Mouse (Mus musculus): Measurements from ENCODE around the gene Rsu1. TPM values are rescaled to one million over a fixed set of nuclear protein-coding genes. Genes with fewer than 3 reads are reported as not detected.
A peak's percentile ranks its signal among the peaks of the same experiment; 100 is the strongest.
"Not testable (repeated sequence)": the region's sequence is repeated elsewhere in the genome, so short reads cannot be mapped to it uniquely, and the experiment has no call there.

Gene Rsu1
- polyA plus RNA-seq, 1 experiment, result 81.5 TPM

DNA sequence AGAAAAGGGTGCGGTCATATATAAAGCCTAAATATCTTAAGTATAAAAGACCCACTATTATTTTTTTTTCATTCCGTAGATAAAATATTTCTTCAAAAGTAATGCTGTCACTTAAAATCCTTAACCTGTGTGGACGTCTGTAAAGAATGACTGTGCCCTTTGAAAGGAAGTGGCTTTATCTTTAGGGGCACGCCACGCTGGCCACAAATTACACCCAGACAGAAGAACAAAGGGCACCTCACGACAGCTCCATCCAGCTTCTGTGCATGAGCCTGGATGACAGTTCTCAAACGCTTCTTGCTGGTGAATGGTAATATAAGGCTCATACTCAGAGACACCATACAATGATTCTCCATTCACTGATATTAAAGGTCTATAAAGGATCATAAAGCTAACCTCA, 75.7 kb downstream of the Rsu1 start:
- Histone ChIP-seq H3K36me3 (ENCODE audit: control insufficient read depth, insufficient read depth) (no peaks in the 10 kb centered on the region), H3K4me2 (ENCODE audit: low read depth) (no peak overlapping the region), H3ac (ENCODE audit: control insufficient read depth, insufficient read length) (no peak overlapping the region), H3K79me2 (ENCODE audit: control insufficient read depth, insufficient read depth) (no peaks in the 10 kb centered on the region), H3K27me3 (ENCODE audit: control insufficient read depth, insufficient read depth, insufficient read length) (no peaks in the 10 kb centered on the region), H3K4me3 (no peak overlapping the region)
- TF ChIP-seq USF1 (IDR thresholded peaks at IDR 0.05; ENCODE audit: low read depth), result no peak
- TF ChIP-seq MYOD1 (IDR thresholded peaks at IDR 0.05; ENCODE audit: control insufficient read depth in 1 of 3, insufficient read length in 2 of 3, low read depth in 2 of 3), result no peak
- TF ChIP-seq CEBPB (IDR thresholded peaks at IDR 0.05; ENCODE audit: insufficient read depth, poor library complexity, severe bottlenecking), result no peak
- no peak for TF ChIP-seq POLR2AphosphoS2 (IDR thresholded peaks at IDR 0.05; ENCODE audit: insufficient read length, low read depth)

DNA sequence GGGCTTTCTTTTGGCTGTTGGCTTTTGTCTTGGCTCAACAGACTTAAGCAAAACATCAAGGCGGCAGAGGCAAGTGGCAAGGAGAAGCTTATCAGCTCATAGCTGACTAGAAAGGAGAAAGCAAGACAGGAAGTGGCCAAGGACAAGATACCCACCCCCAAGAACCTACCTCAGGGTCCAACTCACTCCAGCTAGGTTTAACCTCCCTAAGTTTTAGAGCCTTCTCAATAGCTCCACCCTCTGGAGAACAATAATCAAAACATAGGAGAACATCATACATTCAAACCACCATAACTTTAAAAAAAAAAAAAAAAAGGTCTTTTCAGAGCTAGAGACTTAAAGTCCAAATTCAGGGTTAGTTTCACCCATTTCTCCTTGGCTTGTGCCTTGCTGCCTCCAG, 79.1 kb downstream of the Rsu1 start:
- Histone ChIP-seq H3K4me3 (no peak overlapping the region), H3ac (ENCODE audit: control insufficient read depth, insufficient read length) (no peak overlapping the region)
- no peak for TF ChIP-seq REST (IDR thresholded peaks at IDR 0.05; ENCODE audit: insufficient read depth, insufficient read length)
- no peak for TF ChIP-seq MAX (IDR thresholded peaks at IDR 0.05; ENCODE audit: low read depth)
- no peak for TF ChIP-seq MYOD1 (IDR thresholded peaks at IDR 0.05; ENCODE audit: control insufficient read depth in 1 of 3, insufficient read length in 2 of 3, low read depth in 2 of 3)
- TF ChIP-seq POLR2AphosphoS2 (IDR thresholded peaks at IDR 0.05; ENCODE audit: insufficient read length, low read depth), result no peak
- no peak for TF ChIP-seq POLR2A (IDR thresholded peaks at IDR 0.05; ENCODE audit: insufficient read length, low read depth)
- no peak for TF ChIP-seq MYOG (IDR thresholded peaks at IDR 0.05; ENCODE audit: control insufficient read depth in 1 of 3, insufficient read depth in 1 of 3, insufficient read length in 2 of 3, low read depth in 2 of 3)
- no peak for TF ChIP-seq E2F4 (IDR thresholded peaks at IDR 0.05; ENCODE audit: insufficient read depth)
- TF ChIP-seq TCF3 (IDR thresholded peaks at IDR 0.05; ENCODE audit: insufficient read length, low read depth), result no peak
- no peak for TF ChIP-seq USF1 (IDR thresholded peaks at IDR 0.05; ENCODE audit: low read depth)
- no peak for TF ChIP-seq TCF12 (IDR thresholded peaks at IDR 0.05; ENCODE audit: insufficient read depth, poor library complexity, severe bottlenecking)
- no peak for TF ChIP-seq SRF (IDR thresholded peaks at IDR 0.05; ENCODE audit: control insufficient read depth, insufficient read length, low read depth)
- TF ChIP-seq CEBPB (IDR thresholded peaks at IDR 0.05; ENCODE audit: insufficient read depth, poor library complexity, severe bottlenecking), result no peak

DNA sequence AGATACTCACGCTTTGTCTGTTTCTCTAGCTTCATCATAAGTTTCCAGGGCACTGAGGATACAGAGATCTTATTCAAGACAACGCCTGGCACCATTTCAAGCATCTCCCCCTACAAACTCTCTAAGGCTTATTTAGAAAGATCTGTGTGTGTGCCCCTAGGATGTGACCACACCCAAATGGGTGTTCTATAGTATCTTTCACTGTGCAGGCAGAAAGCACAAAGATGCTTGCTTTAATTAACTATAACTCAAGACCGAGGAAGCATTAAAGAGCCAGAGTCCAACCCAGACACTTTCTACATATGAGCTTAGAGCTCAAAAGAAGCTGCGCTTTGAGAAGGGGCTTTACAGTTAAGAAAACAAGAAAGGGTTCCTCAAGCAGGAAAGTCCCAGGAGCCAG, 80.4 kb downstream of the Rsu1 start:
- H3K36me3 ChIP-seq (ENCODE audit: control insufficient read depth, insufficient read depth), result no peaks in the 10 kb centered on the region
- H3ac ChIP-seq (ENCODE audit: control insufficient read depth, insufficient read length), result no peak overlapping the region
- TF ChIP-seq TCF3 (IDR thresholded peaks at IDR 0.05; ENCODE audit: insufficient read length, low read depth), result no peak
- TF ChIP-seq USF1 (IDR thresholded peaks at IDR 0.05; ENCODE audit: low read depth), result no peak
- TF ChIP-seq MYOG (IDR thresholded peaks at IDR 0.05; ENCODE audit: control insufficient read depth in 1 of 3, insufficient read depth in 1 of 3, insufficient read length in 2 of 3, low read depth in 2 of 3), result no peak
- no peak for TF ChIP-seq POLR2A (IDR thresholded peaks at IDR 0.05; ENCODE audit: insufficient read length, low read depth)
- no peak for TF ChIP-seq MYOD1 (IDR thresholded peaks at IDR 0.05; ENCODE audit: control insufficient read depth in 1 of 3, insufficient read length in 2 of 3, low read depth in 2 of 3)
- no peak for TF ChIP-seq REST (IDR thresholded peaks at IDR 0.05; ENCODE audit: insufficient read depth, insufficient read length)
- no peak for TF ChIP-seq POLR2AphosphoS2 (IDR thresholded peaks at IDR 0.05; ENCODE audit: insufficient read length, low read depth)
- TF ChIP-seq MAX (IDR thresholded peaks at IDR 0.05; ENCODE audit: low read depth), result no peak
- no peak for TF ChIP-seq SRF (IDR thresholded peaks at IDR 0.05; ENCODE audit: control insufficient read depth, insufficient read length, low read depth)
- H3K4me2 ChIP-seq (ENCODE audit: low read depth), result no peak overlapping the region
- no peaks in the 10 kb centered on the region for H3K27me3 ChIP-seq (ENCODE audit: control insufficient read depth, insufficient read depth, insufficient read length)
- H3K79me2 ChIP-seq (ENCODE audit: control insufficient read depth, insufficient read depth), result no peaks in the 10 kb centered on the region
- no peak overlapping the region for H3K4me3 ChIP-seq

More for the DNA sequence above, 79.1 kb downstream of the Rsu1 start:
- no peaks in the 10 kb centered on the region for H3K27me3 ChIP-seq (ENCODE audit: control insufficient read depth, insufficient read depth, insufficient read length)
- H3K36me3 ChIP-seq (ENCODE audit: control insufficient read depth, insufficient read depth), result no peaks in the 10 kb centered on the region
- H3K79me2 ChIP-seq (ENCODE audit: control insufficient read depth, insufficient read depth), result no peaks in the 10 kb centered on the region
- H3K4me2 ChIP-seq (ENCODE audit: low read depth), result no peak overlapping the region

DNA sequence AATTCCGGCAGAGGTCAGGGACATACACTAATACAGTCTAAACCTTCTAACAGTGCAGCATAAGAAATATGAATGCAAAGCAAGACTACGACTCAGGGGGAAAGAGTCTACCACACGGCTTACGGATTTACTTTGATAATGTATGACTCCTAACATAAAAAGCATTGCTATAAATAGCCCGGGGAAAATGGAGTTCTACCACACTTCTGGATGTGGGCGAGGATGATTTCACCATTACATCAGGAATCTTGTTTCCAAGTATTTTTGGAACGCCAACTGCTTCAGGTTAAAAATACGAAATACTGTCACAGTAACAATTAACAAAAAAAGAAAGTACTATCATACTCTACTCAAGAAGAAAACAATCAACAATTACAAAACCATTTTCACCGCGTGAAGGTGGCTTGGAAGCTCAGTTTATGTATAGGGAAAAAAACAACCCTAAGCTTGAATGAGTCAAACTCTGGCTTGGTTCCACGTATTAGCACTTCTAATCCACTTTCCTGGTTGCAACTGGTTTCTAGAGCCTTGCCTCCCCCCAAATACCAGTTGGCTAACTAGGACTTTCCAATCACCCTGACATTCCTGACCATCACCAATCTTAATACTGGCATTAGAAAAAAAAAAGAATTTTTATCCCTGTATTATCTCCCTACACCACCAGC, 82.3 kb downstream of the Rsu1 start:
- TF ChIP-seq E2F4 (IDR thresholded peaks at IDR 0.05; ENCODE audit: insufficient read depth) (no peak), USF1 (IDR thresholded peaks at IDR 0.05; ENCODE audit: low read depth) (no peak), MYOG (IDR thresholded peaks at IDR 0.05; ENCODE audit: control insufficient read depth in 1 of 3, insufficient read depth in 1 of 3, insufficient read length in 2 of 3, low read depth in 2 of 3) (no peak), CEBPB (IDR thresholded peaks at IDR 0.05; ENCODE audit: insufficient read depth, poor library complexity, severe bottlenecking) (no peak), REST (IDR thresholded peaks at IDR 0.05; ENCODE audit: insufficient read depth, insufficient read length) (no peak), SRF (IDR thresholded peaks at IDR 0.05; ENCODE audit: control insufficient read depth, insufficient read length, low read depth) (no peak), POLR2A (IDR thresholded peaks at IDR 0.05; ENCODE audit: insufficient read length, low read depth) (no peak), POLR2AphosphoS2 (IDR thresholded peaks at IDR 0.05; ENCODE audit: insufficient read length, low read depth) (no peak), MAX (IDR thresholded peaks at IDR 0.05; ENCODE audit: low read depth) (no peak), TCF3 (IDR thresholded peaks at IDR 0.05; ENCODE audit: insufficient read length, low read depth) (no peak), MYOD1 (IDR thresholded peaks at IDR 0.05; ENCODE audit: control insufficient read depth in 1 of 3, insufficient read length in 2 of 3, low read depth in 2 of 3) (no peak)
- no peak overlapping the region for H3ac ChIP-seq (ENCODE audit: control insufficient read depth, insufficient read length)
- H3K4me3 ChIP-seq, result no peak overlapping the region
- H3K79me2 ChIP-seq (ENCODE audit: control insufficient read depth, insufficient read depth), result no peaks in the 10 kb centered on the region
- no peaks in the 10 kb centered on the region for H3K27me3 ChIP-seq (ENCODE audit: control insufficient read depth, insufficient read depth, insufficient read length)
- peak overlapping the region; percentile 64 for H3K4me2 ChIP-seq (ENCODE audit: low read depth)
- H3K36me3 ChIP-seq (ENCODE audit: control insufficient read depth, insufficient read depth), result no peaks in the 10 kb centered on the region

DNA sequence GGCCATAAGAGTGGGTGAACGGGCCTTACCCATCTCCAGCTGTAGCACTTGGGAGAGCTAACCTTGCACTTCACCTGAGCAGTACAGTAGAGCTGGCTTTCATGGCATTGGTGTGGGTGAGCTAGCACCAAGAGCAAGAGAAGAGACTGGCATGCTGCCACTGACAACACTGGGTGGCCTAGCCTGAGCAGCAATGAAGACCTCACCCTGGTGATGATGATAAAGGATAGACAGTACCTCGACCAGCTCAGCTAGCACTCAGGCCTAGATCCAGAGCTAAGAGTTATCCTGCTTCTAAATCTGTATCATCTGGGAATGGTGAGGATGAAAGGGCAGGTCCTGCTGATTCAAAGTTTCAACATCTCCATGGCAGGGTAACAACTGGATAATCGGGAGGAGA, 88.1 kb downstream of the Rsu1 start:
- H3K27me3 ChIP-seq (ENCODE audit: control insufficient read depth, insufficient read depth, insufficient read length), result no peaks in the 10 kb centered on the region
- H3K4me2 ChIP-seq (ENCODE audit: low read depth), result no peak overlapping the region
- no peak overlapping the region for H3K4me3 ChIP-seq
- H3K36me3 ChIP-seq (ENCODE audit: control insufficient read depth, insufficient read depth), result no peaks in the 10 kb centered on the region
- no peak for TF ChIP-seq TCF12 (IDR thresholded peaks at IDR 0.05; ENCODE audit: insufficient read depth, poor library complexity, severe bottlenecking)
- TF ChIP-seq MYOD1 (IDR thresholded peaks at IDR 0.05; ENCODE audit: control insufficient read depth in 1 of 3, insufficient read length in 2 of 3, low read depth in 2 of 3), result no peak
- TF ChIP-seq MAX (IDR thresholded peaks at IDR 0.05; ENCODE audit: low read depth), result no peak
- TF ChIP-seq MYOG (IDR thresholded peaks at IDR 0.05; ENCODE audit: control insufficient read depth in 1 of 3, insufficient read depth in 1 of 3, insufficient read length in 2 of 3, low read depth in 2 of 3), result no peak
- TF ChIP-seq USF1 (IDR thresholded peaks at IDR 0.05; ENCODE audit: low read depth), result no peak
- TF ChIP-seq REST (IDR thresholded peaks at IDR 0.05; ENCODE audit: insufficient read depth, insufficient read length), result no peak
- TF ChIP-seq SRF (IDR thresholded peaks at IDR 0.05; ENCODE audit: control insufficient read depth, insufficient read length, low read depth), result no peak
- H3K79me2 ChIP-seq (ENCODE audit: control insufficient read depth, insufficient read depth), result no peaks in the 10 kb centered on the region
- H3ac ChIP-seq (ENCODE audit: control insufficient read depth, insufficient read length), result no peak overlapping the region

DNA sequence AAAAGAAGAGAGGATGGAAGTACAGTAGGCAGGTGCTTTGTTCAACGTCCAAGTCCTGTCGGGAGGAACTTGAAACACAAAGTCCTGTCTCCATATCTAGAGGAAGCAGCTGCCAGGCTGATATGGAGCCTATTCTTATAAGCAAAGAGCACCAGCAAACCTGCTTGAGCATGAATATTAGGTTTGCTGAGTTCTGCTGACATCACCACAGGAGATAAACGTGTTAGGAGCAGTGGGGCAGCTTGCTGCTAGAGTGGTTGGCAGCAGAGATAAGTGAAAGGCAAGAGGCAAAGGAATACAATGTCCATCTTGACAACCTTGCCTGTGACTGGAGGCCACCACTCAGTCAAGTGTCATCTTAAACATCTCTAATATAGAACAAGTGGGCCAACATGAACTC, 89.3 kb downstream of the Rsu1 start:
- H3ac ChIP-seq (ENCODE audit: control insufficient read depth, insufficient read length); H3K36me3 ChIP-seq (ENCODE audit: control insufficient read depth, insufficient read depth); H3K4me3 ChIP-seq; H3K4me2 ChIP-seq (ENCODE audit: low read depth); H3K27me3 ChIP-seq (ENCODE audit: control insufficient read depth, insufficient read depth, insufficient read length); H3K79me2 ChIP-seq (ENCODE audit: control insufficient read depth, insufficient read depth): not testable (repeated sequence)

Data from myocyte (in vitro differentiated cells).